Mouse (Mus musculus) liver, postnatal 0 days (tissue): ENCODE data around the gene Rsph10b.

Experiments
- CTCF ChIP-seq: sonication (generic); IDR thresholded peaks from 2 replicates; pipeline ENCODE4 v1.5.1; 2016; ENCODE audit warnings: antibody characterized with exemption, low read depth
- EP300 ChIP-seq: IDR thresholded peaks from 2 replicates; pipeline ENCODE4 v1.6.1; 2016; ENCODE audit warnings: antibody characterized with exemption, low read depth, mild to moderate bottlenecking

- peak; percentile 75 for TF ChIP-seq CTCF
- TF ChIP-seq EP300 = no peak
Measured at GRCm38 (mm10) chr5:143917418-143917817, 15.4 kb upstream of the Rsph10b start.
